Mouse (Mus musculus): ENCODE data around the gene Syngr3.
A peak's percentile ranks its signal among the peaks of the same experiment; 100 is the strongest.

- TF ChIP-seq POLR2A (IDR thresholded peaks at IDR 0.05; ENCODE audit: borderline replicate concordance, control insufficient read depth, low read depth, low read length) = no peak
- peak; percentile 71 for TF ChIP-seq CTCF (IDR thresholded peaks at IDR 0.05; ENCODE audit: control insufficient read depth, insufficient read depth, low read length)
Measured at GRCm38 (mm10) chr17:24676187-24676586, 13.6 kb downstream of the Syngr3 start.
